Mouse (Mus musculus) lung, embryonic 16.5 days (tissue): ENCODE measurements at regions not wholly inside any gene's neighbourhood (a gene's known extent, or its start where the extent isn't known, plus 50 kb on each side); places are given as distances from the start of the nearest gene placed in this dataset.

Experiments
- ATAC-seq: fragments of 200-750 bp; cut with Nextera tagmentation; 2 replicates; pipeline ENCODE4 v1.8.0; 2017; ENCODE audit warnings: low read depth, mild to moderate bottlenecking, moderate library complexity
- H3K27ac ChIP-seq: fragments of 300-500 bp; sonication (generic); 2 replicates; pipeline ENCODE4 v1.5.1; 2014; ENCODE audit warnings: mild to moderate bottlenecking, control low read depth, low read length
- H3K27me3 ChIP-seq: fragments of 300-500 bp; sonication (generic); 2 replicates; pipeline ENCODE4 v1.6.1; 2014; ENCODE audit warnings: low read depth, low read length, mixed read lengths; ENCODE audit not compliant: control insufficient read depth, insufficient read depth
- H3K36me3 ChIP-seq: fragments of 300-500 bp; sonication (generic); 2 replicates; pipeline ENCODE4 v1.6.1; 2014; ENCODE audit warnings: low read length; ENCODE audit not compliant: control insufficient read depth, insufficient read depth
- H3K4me1 ChIP-seq: fragments of 300-500 bp; sonication (generic); replicated peaks from 2 replicates; pipeline ENCODE4 v1.6.1; 2014; ENCODE audit warnings: low read length, mixed read lengths; ENCODE audit not compliant: control insufficient read depth, insufficient read depth
- H3K4me2 ChIP-seq: fragments of 300-500 bp; sonication (generic); 2 replicates; pipeline ENCODE4 v1.6.1; 2014; ENCODE audit warnings: low read depth, low read length, control low read depth
- H3K4me3 ChIP-seq: fragments of 300-500 bp; sonication (generic); 2 replicates; pipeline ENCODE4 v1.5.1; 2014; ENCODE audit warnings: mild to moderate bottlenecking, low read length, control low read depth
- H3K9ac ChIP-seq: fragments of 300-500 bp; sonication (generic); 2 replicates; pipeline ENCODE4 v1.6.1; 2014; ENCODE audit warnings: low read length, control low read depth
- H3K9me3 ChIP-seq: fragments of 300-500 bp; sonication (generic); 2 replicates; pipeline ENCODE4 v1.6.1; 2016; ENCODE audit warnings: low read length; ENCODE audit not compliant: control insufficient read depth
- WGBS: fragments of 180-500 bp; shearing (Covaris S2); extraction: QIAGEN DNeasy Blood & Tissue Kit; methylation state at CpG from one replicate; pipeline ENCODE4 v1.1.7; 2014; 5-methylcytosine and 5-hydroxymethylcytosine counted together

DNA sequence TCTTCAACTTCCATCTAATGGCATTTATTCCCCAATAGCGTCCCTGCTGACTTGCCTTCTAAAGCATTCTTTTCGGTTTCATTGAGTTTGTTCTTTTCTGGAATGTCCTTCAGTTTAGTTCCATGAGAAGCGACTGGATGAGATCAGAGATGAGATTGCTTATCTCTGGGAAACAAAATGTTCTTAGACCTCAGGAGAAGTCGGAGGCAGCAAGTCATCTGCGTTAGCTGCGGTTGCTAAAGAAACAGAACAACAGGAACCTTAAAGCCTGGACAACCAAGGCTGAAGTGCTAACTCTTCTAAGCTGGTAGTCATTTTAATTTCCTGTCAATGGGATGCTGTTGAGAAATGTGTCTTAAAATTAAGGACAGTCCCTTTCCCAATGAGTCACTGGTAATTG lies 365.3 kb downstream of the Pbx1 start:
- H3K9ac ChIP-seq = no peak overlapping the region
- no peak for ATAC-seq
- no peak overlapping the region for H3K4me3 ChIP-seq
- no peaks in the 10 kb centered on the region for H3K36me3 ChIP-seq
- peak overlapping the region; percentile 2; the same call in 1 of the 2 replicates for H3K27ac ChIP-seq
- H3K9me3 ChIP-seq = no peaks in the 10 kb centered on the region
- peaks cover 12% of the 10 kb centered on the region for H3K4me1 ChIP-seq
- 57% methylated on average over 6 of the region's 6 CpGs for WGBS
- H3K4me2 ChIP-seq = no peak overlapping the region
- H3K27me3 ChIP-seq = no peaks in the 10 kb centered on the region

DNA sequence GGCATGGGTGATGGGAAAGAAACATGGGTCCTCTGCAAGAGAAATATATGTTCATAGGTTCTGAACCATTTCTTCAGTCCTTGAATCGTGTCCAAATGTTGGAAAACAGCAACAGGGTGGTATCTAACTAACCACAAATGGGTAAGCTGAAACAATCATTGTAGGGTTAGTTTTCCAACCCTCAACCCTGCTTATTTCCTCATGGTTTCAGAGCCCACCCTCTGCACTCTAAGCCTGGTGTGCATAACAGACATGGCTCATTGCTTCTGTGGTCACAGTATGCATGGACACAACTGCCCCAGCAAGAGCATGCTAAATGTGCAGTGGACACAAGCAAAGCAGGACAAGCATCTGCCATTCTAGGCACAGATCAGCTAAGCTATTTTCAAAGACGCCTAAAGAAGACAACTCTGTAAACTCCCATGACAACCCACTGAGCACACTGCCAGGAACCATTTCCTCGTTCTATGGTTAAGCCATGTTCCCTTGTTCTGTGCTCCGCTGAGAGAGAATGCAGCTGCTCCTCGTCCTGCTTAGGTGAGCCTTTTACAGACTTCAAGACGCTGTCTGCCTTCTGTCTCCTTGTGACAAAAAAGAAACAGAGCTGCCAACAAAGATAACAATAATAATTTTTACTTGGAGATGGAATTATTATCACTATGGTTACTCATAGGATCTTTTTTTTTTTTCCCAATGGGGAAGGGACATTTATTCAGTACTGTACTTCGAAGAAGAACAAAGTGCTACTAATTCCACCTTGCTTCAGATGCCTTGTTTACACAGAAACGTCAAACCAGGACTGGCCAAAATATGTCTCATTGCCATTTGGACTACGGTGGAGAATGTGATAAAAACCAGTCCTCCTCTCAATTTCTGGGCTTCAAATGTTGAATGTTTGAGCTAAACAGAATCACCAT lies 363.8 kb downstream of the Pbx1 start:
- Histone ChIP-seq H3K27me3 (no peaks in the 10 kb centered on the region), H3K27ac (no peak overlapping the region), H3K4me1 (peaks cover 12% of the 10 kb centered on the region), H3K9me3 (no peaks in the 10 kb centered on the region), H3K36me3 (no peaks in the 10 kb centered on the region), H3K4me3 (no peak overlapping the region), H3K4me2 (no peak overlapping the region), H3K9ac (no peak overlapping the region)
- ATAC-seq = 0 out of 2 replicates have a peak, but pooled peaks have one; percentile 24
- WGBS = 47% methylated on average over 9 of the region's 9 CpGs

DNA sequence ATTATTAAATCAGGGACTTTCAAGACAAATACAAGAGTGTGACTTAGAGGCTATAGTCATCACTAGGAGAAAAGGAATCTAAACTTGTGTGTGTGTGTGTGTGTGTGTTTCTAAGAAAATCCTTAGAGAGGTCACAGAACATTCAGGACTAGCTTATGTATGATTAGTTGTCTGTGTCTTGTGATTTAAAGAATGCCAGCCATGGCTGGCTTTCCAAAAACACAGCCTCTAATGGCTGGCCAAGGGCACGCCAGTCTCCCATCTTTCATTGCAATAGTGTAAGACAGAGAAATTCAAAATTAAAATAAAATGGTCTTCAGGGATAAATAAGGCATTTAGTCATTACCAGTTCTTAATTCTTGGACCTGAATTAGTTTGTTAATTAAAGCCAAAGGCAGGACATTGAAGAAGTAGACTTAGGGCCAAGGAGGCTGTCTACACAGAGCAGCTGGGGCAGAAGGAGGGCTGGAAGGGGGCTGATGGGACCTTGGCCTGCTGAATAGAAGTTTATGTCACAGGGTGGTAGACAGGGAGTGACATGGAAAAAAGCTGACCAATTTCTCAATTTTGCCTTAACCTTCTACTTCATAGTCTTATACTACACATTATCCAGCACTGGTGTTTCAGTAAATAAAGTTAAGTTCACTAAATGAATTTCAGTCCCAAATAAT lies 363.0 kb downstream of the Pbx1 start:
- no peaks in the 10 kb centered on the region for H3K36me3 ChIP-seq
- no peak overlapping the region for H3K27ac ChIP-seq
- no peaks in the 10 kb centered on the region for H3K9me3 ChIP-seq
- ATAC-seq = peak; percentile 26; the same call in 1 of the 2 replicates
- no peaks in the 10 kb centered on the region for H3K27me3 ChIP-seq
- no peak overlapping the region for H3K9ac ChIP-seq
- 86% methylated on average over 1 of the region's 1 CpGs for WGBS
- peaks cover 12% of the 10 kb centered on the region for H3K4me1 ChIP-seq
- H3K4me3 ChIP-seq = no peak overlapping the region
- H3K4me2 ChIP-seq = no peak overlapping the region
